Mouse (Mus musculus) kidney, postnatal 36 days (tissue): ENCODE data around the gene Klhl31.

Experiments used
- DNase-seq, 2 experiments: peaks; one replicate each; pipeline ENCODE4 v3.0.0; 2021 to 2022; ENCODE audit warnings: mixed read lengths in 2 of 2

Gene Klhl31

DNA sequence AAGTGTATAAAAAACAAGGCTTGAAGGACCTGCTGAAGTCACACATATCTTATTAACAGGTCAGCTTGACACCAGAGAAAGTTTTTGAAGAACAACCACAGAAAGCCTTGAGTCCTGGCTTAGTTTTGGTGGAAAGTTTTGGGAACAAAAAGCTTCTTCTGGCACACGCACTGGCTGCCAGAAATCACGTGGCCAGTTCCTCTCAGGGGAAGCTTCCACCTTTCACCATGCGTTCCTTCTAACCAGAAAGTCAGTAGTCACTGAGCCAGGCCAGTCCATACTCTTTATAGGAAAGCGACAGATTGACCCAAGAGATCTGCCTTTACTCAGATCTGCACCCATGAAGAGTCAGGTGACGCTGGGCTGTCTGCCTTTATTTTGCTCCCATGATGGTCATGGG lies 12.1 kb upstream of the Klhl31 start:
- DNase-seq = no peak

DNA sequence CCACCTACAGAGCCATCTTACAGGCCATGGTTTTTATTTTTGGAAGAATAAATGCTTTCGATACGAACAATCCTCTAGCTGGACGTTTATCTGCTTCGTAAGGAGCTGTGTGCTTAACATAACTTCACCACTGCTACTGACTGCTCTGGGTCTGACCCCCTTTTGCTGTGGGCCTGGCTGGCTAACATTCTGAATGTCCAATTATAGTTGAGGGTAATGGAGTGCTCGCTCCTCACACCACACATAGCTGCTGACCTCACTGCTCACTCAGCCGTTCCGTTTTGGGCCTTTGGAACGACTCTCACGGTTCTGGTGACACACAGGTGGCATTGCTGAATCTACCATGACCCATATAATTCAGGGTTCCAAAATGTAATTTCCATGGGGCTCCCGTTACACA lies 7.6 kb upstream of the Klhl31 start:
- DNase-seq = peak in 1 of 2 experiments; percentile 24

DNA sequence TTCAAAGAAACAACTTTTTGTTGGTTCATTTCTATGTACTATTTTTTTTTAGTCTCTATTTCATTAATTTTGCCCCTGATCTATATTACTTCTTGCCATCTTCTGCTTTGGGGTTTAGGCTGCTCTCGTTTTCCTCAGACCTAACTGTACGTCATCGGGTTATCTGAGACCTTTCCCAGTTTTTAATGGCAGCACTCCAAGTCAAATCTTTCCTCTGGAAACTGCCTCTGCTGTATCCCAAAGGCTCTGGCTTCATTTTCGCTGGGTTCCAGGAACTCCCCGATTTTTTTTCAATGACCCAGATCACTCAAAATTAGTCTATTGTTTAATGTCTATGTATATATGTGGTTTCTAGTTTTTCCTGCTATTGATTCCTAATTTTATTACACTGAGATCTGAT lies 6.6 kb upstream of the Klhl31 start:
- DNase-seq = no peak

DNA sequence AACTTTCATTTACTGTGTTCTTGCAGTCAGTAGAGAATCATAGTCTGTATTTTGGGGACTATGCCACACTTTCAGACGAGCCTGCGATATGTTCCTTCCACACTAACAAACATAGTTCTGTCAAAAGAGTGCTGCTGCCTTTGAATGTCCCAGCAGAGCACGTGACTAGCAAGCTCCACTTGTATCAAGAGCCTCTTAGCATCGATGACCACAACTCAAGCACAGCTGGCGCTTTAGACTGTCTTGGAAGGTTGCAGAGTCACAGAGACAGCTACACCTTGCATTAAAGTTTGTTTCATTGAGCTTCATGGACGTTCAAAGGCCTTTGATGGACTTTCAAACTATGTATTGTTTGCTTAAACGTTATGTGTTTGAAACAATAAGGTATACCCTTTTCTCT lies 5.5 kb upstream of the Klhl31 start:
- no peak for DNase-seq

DNA sequence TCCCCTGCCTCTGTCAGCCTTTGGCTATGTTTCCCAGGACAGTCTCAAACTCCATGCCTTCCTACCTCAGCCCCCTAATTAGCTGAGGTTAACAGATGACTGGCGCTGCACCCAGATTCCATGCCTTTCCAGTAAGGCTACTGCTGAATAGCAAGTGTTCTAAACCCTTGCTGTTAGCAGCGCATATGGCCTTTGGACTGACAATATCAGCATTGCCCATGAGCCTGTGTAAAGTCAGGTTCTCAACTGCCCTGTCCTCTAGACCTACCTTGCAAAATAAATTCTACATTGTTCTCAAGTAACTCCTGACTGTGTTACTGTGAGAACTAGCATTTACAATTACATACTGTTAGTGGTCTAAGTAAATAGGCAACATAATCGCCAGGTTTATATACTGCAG lies 3.9 kb upstream of the Klhl31 start:
- no peak for DNase-seq

DNA sequence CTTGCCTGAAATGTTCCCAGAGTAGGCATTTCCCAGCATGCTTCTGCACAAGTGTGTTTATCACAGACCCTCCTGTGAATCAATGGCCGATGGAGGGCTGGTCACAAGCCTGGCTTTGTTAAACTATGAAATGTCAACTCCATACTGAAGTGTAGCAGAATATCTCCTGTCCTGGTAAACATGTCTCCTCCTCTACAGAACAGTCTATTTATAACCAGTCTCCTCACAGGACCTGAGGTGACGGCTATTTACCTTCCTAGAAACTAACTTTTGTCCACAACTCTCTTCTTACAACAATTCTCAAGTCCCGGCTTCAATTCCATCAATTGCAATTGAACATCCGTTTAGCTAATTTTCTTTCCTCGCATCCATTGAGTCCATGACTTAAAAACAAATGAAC lies 297 bp upstream of the Klhl31 start:
- no peak for DNase-seq

DNA sequence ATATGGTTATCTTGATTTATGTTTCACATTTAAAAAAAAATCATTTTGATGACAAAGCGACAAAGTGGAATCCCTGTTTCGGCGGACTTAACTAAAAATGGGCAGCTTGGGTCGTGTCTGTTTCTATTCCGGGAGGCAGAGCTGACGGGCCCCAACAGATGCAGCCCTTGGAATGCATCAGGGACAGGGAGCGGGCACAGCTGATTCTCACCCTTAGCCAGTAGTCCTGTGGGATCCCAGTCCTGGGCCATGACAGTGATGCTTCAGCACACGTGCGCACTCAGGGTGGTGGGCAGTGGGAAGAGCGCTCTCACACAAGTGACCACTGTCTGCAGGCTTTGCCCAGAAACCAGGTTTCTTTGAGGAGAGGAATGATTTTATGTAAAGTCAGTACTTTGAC lies 1.1 kb downstream of the Klhl31 start:
- no peak for DNase-seq

DNA sequence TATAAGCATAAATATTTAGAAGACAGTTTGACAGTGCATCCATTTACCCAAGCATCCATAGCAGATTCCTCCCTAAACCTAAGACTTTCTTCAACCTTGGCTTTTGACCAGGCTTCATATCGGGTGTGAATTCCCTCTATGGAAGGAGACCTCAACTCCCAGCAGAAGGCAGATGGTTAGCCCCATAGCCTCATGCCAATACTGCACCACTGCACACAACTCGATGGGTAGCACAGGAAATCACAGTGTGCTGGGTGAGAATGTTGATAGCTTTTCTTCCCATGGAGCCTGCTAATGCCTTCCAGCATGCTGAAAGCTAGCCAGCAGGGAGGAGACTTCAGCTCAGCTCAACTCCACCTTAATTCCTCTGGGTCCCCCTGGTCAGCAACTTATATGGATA lies 8.9 kb downstream of the Klhl31 start:
- DNase-seq = no peak

DNA sequence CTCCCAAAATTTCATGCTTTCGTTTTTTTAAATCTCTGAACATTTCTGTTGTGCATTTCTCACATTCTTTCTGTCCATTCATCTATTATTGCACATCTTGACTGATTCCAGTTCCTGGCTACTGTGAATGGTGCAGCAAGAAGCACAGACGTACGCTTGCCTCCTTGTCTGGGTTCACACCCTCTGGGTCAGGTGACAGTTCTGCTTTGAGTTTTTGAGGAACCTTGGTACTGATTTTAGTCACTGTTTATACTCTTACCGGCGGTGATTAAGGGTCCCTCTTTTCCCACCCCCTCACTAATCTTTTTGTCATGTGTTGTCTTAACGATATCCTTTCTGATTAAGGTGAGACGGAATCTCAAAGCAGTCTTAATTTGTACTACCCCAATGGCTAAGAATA lies 15.5 kb downstream of the Klhl31 start:
- DNase-seq = no peak

DNA sequence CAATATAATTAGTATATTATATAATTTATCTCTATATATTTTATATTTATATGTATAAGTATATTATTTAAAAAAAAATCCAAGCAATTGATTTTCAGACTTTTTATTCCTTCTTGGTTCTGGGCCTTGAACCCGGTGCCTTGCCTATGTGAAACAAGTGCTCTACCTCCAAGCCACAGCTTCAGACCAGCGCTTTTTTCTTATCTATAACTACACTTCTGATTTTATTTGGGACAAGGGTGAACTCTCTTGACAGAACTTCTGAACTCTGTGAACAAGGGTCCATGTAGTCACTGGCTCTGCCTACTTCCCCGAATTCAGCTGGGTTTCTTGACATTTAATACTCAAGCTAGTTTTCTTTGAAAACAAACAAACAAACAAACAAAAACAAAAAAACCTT lies 17.6 kb downstream of the Klhl31 start:
- no peak for DNase-seq

DNA sequence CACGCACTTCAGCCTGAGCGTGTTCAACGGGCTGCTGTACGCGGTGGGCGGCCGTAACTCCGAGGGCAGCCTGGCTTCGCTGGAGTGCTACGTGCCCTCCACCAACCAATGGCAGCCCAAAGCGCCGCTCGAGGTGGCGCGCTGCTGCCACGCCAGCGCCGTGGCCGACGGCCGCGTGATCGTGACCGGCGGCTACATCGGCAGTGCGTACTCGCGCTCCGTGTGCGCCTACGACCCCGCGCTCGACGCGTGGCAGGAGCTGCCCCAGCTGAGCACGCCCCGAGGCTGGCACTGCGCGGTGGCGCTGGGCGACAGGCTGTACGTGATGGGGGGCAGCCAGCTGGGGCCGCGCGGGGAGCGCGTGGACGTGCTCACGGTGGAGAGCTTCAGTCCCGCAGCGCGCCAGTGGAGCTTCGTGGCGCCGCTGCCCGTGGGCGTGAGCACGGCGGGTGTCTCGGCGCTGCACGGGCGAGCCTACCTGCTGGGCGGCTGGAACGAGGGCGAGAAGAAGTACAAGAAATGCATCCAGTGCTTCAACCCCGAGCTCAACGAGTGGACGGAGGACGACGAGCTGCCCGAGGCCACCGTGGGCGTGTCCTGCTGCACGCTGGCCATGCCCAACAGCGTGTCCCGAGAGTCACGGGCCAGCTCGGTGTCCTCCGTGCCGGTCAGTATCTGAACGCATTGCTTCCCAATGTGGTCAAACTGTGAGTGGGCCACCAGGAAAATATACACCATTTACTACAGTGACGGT lies 19.1 kb downstream of the Klhl31 start:
- peak; percentile 31 to 68 for DNase-seq

DNA sequence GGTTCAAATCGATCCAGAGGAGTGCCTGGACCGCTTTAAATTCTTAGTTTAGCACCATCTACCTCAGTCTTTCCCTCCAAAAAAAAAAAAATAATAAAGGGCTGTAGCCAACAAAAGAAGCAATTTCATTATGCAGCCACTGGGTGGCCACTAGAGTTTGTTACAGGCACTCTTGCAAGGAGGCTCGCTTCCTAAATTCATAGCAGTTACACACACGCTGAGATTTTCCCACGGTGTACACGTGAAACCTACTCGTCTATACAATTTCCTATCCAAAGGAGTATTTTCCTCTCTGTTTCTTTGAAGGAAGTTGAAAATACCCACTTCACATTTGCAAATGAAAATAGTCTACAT lies 19.6 kb downstream of the Klhl31 start:
- peak; percentile 55 to 77 for DNase-seq

DNA sequence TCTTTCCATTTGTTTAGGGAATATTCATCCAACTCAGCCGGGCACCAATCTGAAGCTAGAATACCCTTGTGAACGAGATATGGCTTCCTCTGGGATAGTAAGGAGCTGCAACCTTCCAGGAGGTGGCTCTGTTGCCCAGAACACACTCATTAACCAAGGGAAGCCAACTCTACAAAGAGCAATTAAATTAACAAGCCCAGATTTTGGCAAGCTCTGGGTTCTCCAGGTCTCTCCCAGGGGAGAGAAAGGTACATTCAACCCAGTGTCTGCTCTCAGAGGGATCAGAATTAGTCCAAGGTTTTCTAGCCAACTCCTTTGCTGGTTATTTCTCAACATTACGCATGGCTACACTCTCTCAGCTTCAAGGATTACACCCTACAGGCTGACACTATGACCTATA lies 26.6 kb downstream of the Klhl31 start:
- peak; percentile 46 to 62 for DNase-seq

DNA sequence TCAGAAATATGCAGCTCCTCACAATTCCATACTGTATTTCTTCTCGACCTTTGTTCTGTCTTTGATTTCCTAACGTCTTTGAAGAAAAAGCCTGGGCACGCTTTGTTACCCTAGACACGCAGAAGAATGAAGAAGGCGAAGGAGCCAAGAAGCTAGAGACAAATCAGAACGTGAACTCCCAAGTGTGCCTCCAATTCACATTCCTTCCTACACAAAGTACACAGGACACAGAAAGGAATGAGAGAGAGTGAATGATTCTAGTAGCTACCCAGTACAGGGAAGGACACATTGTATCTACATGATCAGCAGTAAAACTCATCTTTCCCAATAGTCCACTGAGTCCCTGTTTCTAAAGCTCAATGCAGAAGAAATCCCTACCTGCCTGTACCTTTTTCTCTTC lies 33.8 kb downstream of the Klhl31 start:
- DNase-seq = no peak

DNA sequence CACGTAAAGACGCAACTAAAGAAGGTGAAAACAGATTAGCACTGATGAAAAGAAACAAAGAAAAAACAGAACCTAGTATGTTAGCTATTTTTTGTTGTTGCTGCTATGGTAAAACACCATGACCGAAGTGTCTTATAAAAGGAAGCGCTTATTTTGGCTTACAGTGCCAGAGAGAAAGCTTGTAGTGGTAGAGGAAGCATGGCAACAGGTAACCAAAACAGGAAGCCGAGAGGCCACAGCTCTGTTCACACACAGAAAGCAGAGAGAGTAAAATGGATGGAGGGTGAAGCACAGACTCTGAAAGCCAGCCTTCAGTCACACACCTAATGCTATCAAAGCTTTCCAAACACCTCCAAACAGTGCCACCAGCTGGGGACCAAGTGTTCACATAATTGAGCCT lies 34.7 kb downstream of the Klhl31 start:
- DNase-seq = no peak

DNA sequence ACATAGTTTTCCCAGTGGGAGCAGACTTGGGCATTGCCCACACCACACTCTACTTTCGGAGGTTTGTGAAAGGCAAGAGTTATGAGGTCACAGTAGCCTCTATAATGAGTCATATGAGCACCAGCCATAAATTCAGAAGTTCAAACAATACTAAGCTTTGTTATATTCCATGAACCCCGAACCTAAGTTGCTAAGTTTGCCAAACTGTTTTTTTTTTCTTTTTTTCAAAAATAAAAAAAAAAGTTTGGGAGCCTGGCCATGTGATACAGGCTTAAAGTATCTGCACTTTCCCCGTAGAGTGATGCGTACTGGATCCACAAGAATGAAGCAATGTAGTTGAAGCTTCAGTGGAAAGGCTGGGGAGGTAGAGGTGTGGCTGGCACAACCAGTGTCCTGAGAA lies 36.9 kb downstream of the Klhl31 start:
- no peak for DNase-seq

DNA sequence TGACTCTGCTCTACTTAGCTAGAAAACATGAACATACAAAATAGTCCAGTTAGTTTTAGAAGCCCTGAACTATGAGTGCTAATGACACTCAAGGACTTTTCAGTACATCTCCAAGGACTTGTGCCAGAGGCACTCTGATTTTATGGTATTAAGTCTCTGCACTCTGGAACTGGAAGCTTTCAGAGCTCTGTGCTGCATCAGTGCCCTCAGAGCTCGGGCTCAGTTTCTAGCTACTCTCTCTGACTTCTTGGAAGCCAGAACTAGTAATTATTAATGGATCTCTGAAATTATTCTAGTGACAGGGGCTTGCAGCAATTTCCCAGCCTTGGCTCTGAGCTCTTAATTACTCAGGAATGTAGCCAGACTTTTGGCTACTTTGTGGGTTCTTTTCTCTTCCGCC lies 37.7 kb downstream of the Klhl31 start:
- peak; percentile 40 to 41 for DNase-seq

DNA sequence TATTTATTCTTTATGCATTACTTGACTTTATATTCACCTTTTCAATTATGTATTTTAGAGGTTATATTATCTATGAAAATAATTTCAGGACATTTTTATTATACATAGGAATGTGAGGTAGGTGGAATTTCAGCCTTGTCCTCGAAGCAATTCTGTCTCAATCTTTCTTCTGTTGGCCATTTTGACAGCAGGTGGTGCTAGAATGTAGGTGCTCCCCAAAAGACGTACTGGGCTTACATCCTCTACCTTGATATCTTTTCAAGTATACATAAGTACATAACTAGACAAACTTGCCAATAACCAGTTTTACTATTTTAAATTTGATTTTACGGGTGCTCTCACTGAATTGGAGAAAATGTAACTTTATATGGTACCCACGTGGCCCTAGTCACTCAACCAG lies 48.6 kb downstream of the Klhl31 start:
- DNase-seq = peak in 1 of 2 experiments; percentile 20

DNA sequence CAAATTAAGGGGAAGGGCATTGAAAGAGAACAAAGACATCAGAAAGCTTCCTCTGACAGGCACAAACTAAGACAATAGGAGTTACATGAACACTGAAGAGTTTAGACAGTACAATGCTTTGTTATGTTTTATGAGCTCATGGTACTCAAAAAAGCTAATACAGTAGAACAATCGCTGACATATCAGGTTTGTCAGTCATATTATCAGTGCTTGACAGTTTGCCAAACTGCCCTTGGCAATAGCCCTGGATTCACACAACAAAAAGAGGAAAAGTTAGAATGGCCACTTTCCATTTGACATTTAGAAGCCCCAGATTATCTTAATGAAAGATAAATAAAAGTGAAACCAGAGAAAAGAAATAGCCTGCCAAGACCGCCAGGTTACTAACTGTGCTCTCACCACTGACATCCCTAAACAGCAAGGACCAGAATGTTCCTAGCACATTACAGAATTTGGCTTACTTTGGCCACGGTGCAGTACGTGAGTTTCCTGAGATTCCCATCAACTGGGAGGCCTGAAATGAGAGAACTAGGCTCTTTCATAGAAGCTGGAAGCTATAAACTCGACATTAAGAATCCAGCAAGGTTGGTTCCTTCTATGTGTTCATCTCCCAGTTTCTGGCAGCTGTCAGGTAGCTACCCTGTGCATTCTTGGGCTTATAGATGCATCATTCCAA lies 49.7 kb downstream of the Klhl31 start:
- DNase-seq = no peak

DNA sequence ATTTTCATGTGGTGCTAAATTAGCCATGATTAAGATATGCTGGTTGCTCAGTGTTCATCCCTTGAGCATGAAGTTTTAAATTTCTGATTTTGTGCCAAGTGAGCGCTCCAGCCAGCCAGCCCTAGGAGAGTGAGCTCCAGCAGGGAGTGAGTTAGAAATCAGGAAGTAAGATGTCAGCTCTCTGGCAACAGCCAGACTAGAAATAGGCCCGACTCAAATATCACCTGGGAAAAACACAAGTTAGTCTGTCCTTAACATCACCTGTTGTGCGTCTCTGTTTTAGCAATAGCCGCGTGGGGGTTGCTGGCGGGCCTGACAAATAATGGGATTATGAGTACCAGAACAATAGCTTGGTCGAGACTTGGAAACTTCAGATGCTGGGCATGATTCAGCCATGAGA lies 56.4 kb downstream of the Klhl31 start:
- no peak for DNase-seq

DNA sequence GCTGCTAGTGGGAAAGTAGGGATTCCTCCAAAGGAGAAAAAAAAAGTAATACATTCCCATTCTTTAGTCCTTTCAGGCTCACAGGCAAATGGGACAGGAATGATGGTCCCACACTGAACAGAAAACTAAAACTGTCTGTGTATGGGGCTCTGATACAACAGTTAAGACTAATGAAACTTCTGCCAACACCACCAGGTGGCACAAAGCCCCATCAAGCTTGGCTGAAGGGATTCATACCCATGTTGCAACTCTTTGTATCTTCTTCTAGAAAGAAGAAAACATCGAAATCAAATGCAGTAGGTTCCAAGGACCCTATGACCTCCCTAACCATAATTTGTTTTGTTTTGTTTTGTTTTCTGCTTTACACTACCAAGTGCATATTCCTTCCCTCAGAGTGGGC lies 57.1 kb downstream of the Klhl31 start:
- peak; percentile 54 to 64 for DNase-seq

DNA sequence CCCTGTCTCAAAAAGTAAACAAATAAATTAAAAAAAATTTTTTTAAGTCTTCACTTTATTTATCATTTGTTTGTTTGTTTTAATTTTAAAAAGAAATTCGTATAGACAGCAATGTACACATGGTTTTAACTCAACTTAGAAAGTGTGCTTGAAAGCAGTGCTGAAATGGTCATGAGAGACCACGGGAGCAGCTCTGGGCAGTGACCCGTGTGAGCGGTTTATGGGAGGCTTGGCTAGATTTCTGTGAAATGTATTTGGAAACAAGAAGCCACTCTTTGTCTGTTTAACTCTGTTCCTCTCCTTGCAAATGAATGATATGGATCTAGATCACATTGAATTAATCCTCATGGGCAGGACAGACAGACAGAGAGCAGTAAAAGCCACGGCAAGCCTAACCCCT lies 59.3 kb downstream of the Klhl31 start:
- peak; percentile 31 to 57 for DNase-seq

DNA sequence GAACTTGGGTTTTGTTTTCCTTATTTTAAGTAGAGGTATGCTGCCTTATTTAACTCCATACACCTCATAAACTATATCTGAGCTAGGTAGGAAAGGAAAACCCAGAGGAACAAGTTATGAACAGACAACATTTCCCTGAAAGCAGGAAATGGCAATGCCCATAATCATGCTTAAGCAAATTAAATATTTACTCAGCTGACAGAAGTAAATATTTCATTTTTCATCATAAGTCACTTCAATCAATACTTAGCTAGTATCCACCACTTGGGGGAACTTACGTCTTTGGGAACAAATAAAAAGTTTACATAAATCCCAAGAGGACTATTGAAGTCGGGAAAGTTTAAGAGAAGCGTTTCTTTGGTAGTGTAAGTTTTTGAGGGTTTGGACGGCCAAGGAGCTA lies 67.2 kb downstream of the Klhl31 start:
- no peak for DNase-seq

DNA sequence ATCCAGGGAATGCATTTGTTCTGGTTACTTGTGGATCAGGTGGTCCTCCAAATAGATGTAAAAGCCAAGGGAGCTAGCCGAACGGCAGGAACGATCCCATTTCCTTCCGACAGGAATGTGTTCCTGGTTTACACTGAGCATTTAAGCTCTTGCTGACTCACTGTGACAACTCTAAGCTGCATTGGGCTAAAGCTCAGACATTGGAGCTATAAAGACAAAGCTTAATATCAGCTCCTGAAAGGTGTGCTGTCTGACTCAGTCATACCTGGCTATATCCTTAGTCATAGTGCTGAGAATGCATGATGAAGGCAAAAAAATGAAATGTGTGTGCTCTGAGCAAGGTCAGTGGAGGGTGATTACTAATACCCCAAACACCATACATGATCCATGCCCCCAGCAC lies 67.8 kb downstream of the Klhl31 start:
- no peak for DNase-seq

DNA sequence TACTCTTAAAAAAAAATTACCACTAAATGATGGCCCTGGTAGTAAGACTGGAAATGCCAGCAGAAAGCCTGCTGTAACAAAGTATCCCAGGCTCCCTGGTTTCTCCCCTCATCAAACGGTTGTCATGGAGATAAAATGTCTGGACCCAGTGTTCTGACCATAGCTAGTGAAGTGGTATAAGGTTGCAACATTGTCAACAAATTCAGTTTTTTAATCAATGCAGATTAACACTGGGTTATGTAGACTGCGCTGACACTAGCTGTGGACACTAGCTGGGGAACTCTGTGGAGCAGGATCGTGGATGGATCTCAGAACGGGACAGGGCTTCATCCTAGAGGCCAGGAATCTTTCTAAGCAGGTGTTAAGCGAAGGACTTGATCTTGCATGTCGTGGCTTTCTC lies 70.2 kb downstream of the Klhl31 start:
- DNase-seq = no peak
